Mouse (Mus musculus) spleen, postnatal 36 days (tissue): ENCODE results near the gene Gm10197.

Experiments
- DNase-seq, 2 experiments: peaks; one replicate each; pipeline ENCODE4 v3.0.0; 2022; ENCODE audit warnings: low spot score in 2 of 2, mixed read lengths in 1 of 2

Gm10197 gene

GRCm38 (mm10) chr19:53394552-53394951 lies 23.0 kb upstream of the Gm10197 start:
- DNase-seq: peak in 1 of 2 experiments; percentile 65

DNA sequence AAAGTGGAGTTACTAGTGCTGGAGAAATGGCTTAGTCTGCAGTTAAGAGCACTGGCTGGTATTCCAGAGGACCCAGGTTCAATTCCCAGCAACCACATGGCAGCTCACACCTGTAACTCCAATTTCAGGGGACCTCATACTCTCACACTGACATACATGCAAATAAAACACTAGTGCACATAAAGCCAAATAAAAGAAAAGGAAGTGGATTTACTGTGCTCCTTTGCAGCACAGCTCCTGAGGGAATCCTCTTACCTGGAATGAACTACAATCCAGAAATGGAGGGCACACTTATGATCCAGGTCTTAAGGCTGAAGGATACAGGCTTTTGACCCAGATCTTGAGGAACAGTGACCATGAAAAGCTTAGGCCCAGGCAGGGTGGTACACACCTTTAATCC lies 22.1 kb upstream of the Gm10197 start:
- no peak for DNase-seq

DNA sequence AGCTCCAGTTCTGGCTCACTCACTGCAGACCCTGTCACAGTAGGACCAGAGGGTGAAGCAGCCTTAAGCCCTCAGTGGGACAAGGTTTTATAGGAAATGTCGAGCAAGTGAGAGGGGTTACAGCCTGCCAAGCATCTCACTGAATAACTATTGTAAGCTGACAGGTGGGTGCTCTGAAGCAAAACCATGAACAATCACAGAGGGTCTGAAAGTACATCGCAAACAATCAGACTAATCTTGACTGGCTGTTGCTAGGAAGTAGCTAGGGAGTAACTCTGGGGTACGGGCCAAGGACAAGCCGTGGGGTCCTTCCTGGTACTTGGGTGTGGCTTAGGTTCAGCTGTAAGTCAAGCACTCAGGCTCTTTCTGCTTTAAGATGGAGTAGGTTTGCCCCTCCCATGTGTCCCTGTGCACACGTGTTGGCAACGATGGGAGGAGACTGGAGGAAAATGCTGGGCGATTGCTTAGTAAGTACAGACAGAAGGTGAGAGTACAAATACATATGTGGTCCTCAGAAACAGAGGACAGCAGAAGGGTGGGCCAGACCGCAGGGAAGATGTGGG lies 21.3 kb upstream of the Gm10197 start:
- DNase-seq: no peak

- DNase-seq: no peak
Observed at GRCm38 (mm10) chr19:53391787-53392186, 20.2 kb upstream of the Gm10197 start.

DNA sequence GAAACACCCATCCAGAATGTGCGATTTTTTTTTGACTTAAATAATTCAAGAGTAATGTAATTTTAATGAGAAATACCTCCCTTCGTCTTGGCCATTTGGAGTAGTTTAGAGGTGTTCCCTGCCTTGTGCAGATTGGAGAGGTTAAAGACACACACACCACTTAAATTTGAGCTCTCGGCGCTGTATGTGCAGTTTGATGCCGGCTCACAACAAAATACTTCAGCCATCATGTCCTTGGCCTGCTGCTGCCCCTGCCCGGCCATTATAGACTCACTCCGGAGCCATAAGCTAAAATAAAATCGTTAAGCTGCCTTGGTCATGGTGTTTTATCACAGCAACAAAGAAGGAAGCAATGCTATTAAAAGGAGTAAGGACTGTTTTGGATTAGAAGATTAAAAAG lies 19.8 kb upstream of the Gm10197 start:
- DNase-seq: no peak

DNA sequence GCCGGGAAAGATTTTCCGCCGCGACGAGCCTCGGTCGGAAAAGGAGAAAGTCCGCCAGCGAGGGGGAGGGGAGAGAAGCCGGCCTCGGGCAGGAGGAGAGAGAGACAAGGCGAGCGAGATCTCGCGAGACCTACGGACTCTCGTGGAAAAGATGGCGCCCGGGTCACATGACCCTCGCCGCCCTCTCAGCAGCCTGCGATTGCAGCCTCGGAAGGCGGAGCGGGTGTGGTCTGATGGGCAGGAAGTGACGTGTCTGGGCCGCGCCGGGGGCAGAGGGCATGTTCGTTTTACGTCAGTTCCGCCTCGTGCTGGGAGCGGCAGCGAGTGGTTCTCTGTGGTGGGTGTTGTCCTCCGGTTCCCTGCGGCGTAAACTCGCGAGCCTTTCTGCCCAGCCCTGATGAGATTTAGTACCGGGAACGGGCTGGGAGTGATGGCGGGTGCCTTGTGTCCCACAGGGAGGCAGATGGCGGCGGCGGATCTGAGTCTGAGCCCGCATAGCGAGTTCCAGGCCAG lies 19.0 kb upstream of the Gm10197 start, which contains the start of gene Smndc1:
Gene Smndc1 (minus strand): TSS at position 84 of the 513 bp plus-strand sequence.
- peak; percentile 100 for DNase-seq

GRCm38 (mm10) chr19:53389851-53390431 lies 18.4 kb upstream of the Gm10197 start:
- peak; percentile 40 to 72 for DNase-seq

DNA sequence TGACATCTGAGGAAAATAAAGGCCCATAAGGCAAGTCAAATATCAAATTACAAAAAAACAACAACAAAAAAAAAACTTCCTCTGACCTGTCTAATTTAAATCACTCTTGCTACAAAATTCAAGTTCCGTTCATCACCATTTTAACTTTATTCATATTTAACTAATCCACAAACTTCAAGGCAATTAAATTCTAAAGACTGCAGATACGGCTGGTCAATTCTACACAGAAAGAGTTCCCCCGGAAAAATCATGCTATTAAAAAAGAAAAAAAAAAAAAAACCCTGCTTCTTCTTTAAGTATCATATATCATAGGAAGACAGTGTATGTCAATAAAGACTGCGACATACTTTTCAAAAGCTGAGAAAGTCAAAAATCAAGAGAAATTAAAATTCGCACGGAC lies 17.9 kb upstream of the Gm10197 start:
- DNase-seq: no peak

- DNase-seq: no peak
Observed at GRCm38 (mm10) chr19:53383336-53383735, 11.8 kb upstream of the Gm10197 start.

- DNase-seq: no peak
Observed at GRCm38 (mm10) chr19:53378421-53378820, 6.9 kb upstream of the Gm10197 start.

- DNase-seq: no peak
Observed at GRCm38 (mm10) chr19:53377652-53378051, 6.1 kb upstream of the Gm10197 start.

DNA sequence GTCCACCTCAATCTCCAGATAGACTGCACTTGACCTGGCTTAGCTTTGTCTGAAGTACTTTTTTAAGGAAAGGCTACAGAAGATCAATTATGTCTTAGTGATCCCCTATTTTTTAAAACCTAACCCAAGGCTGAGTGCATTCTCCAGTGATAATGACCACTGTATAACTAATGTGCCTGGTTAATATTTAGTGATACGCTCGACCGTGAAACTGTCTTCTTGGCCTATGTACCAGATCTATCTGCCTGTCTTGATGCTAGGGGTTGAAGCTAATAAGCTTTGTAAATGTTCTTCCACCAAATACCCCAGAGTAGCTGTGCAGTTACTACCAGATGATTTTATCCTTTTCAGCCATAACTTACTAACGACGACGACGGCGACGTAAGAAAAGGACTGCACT lies 4.2 kb upstream of the Gm10197 start:
- DNase-seq: no peak

GRCm38 (mm10) chr19:53375299-53375698 lies 3.7 kb upstream of the Gm10197 start:
- DNase-seq: no peak

DNA sequence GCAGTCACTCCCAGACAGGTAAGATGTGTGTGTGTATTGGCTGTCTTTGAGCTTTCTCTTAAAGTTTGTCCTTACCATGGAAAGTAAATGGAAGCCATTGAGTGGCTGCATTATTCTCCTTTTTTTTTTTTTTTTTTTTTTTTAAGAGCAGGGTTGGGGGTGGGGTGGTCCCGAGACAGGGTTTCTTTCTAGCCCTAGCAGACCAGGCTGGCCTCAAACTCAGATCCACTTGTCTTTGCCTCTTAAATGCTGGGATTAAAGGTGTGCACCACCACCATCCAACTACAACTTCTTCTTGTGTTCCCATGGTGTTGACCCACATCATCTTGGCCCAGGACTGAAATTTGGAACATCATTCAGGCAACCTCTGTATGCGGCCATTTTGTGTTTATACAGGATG lies 2.0 kb upstream of the Gm10197 start:
- DNase-seq: no peak

GRCm38 (mm10) chr19:53370233-53370632 lies 1.3 kb downstream of the Gm10197 start:
- no peak for DNase-seq

GRCm38 (mm10) chr19:53369469-53370043 lies 2.0 kb downstream of the Gm10197 start:
- DNase-seq: peak; percentile 49 to 64

- no peak for DNase-seq
Observed at GRCm38 (mm10) chr19:53366881-53367280, 4.7 kb downstream of the Gm10197 start.

DNA sequence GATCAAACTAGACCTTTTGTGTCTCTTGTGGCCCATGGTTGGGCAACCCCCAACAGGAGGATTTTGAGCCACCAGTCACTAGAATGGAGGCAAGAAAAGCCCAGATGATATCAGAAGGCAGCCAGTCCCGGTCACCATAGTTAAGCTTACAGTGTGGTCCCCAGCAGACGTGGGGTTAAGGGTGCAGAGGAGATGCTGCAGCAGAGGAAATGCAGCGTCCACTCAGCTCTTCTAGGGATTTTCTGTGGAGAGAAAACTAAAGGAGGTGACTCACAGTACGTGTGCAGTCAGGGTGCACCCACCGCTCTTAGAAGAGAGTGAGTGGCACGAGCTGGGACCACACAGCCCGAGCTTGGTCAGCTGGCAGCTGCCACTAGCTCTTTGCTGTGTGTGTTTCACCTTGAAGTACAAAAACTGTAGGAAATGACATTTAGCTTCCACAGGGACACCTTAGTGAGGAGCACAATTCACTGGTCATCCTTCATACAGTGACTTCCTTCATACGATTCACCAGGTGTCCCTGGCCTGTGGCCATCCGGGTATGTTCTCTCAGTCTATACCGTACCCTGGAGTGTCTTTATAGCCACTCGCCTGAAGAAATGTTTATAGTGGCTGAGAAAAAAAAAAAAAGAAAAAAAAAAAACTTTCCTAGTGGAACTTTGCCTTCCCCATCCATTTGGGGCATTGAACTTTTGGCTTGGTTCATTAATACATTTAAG lies 5.3 kb downstream of the Gm10197 start:
- DNase-seq: no peak

DNA sequence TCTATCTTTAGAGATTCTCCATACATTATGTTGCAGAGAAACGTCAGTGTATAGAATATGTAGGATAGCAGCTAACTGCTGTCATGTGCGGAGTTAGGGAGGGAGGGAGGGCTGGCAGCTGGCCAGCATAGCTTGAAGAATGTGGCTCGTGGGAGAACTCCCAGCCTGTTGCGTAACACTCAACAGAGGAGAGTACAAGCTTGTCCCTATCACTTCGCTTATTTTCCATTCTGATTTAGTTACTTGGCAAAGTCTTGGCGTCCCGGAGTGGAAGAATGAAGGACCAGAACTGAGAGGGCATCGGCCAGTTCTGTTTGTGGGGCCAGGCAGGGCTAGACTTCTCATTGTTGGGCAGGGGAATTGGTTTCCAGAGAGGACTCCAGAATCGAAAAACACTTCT lies 6.6 kb downstream of the Gm10197 start:
- peak in 1 of 2 experiments; percentile 7 for DNase-seq

DNA sequence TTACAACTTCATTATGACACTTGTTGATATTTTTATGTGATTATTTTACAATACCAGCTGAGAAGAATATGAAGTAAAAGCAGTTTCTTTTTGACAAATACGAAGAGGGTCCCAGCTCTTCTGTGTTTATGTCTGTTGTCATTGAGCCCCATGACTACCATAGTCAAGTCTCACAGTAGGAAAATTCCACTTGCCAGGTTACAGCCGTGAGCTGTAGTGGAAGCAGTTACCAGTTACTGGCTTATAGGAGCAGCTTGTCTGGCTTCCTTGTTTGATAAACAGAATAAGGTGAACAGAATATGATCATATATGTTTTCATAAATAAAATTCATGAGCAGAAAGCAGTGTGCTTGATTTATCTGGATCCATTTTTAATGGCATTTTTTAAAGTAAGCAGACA lies 7.0 kb downstream of the Gm10197 start:
- DNase-seq: no peak

GRCm38 (mm10) chr19:53362967-53363366 lies 8.6 kb downstream of the Gm10197 start:
- DNase-seq: no peak

DNA sequence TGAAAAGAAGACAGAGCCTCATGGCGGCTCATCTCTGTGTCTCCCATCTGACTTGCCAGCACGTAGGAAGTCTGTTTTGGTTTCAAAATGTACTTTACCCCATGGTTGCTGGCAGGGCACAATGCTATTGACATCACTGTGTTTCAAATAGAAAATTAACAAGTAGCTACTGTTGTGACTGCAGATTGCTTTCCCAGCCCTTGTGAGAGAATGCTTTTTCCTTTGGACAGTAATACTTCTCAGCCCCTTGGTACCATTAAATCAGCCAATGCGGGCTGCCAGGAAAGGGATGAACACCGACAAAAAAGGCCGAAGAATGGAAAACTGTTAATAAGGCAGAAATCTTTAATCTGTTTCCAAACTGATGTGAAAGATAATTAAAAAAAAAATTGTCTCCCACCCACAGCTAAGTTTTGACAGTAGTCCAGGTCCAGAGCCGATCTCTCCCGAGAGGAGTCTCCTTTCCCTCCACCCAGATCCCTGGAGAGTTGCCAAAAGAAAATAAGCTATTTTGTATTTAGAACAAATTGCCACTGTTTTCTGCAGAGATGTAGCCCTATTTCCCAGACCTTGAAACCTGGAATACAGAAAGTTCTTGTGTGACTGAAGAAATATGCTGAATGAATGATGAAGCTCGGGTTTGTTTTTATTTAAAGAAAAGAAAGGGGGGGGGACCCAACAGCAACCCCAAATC lies 11.2 kb downstream of the Gm10197 start:
- DNase-seq: no peak
